Mouse (Mus musculus): ENCODE data around the gene Park7.

DNA sequence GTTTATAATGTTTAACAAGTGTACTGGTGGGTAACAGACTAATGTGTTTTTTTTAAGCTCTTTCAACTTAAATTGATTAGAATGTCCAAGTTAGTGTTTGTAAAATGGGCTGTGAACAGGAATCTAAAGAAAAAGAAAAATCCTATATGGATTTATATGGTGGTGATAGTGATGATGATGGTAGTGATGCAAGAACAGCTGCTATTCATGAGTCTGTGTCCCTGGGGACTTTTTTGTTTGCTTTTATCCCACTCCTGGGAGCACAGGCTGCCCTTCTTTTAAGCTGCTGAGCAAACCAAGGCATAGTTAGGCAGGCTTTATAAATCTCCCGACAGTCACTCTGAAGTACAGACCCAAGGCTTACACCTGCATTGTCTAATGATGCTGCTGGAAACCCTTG lies 19.3 kb upstream of the Park7 start:
- TF ChIP-seq CTCF (IDR thresholded peaks at IDR 0.05; ENCODE audit: insufficient read depth, low read length) (no peak), POLR2A (IDR thresholded peaks at IDR 0.05; ENCODE audit: borderline replicate concordance, extremely low read depth, low read depth, low read length) (no peak)
